Mouse (Mus musculus) liver, embryonic 16.5 days (tissue): ENCODE measurements around the gene Bcam. TPM values are rescaled to one million over a fixed set of nuclear protein-coding genes. Genes with fewer than 3 reads are reported as not detected.

Experiments
- ATAC-seq: fragments of 200-750 bp; cut with Nextera tagmentation; 2 replicates; pipeline ENCODE4 v1.8.0; 2017; ENCODE audit warnings: low read depth, mild to moderate bottlenecking, moderate number of reproducible peaks, moderate library complexity
- H3K27ac ChIP-seq: fragments of 300-500 bp; sonication (generic); 2 replicates; pipeline ENCODE4 v1.5.1; 2014; ENCODE audit warnings: mild to moderate bottlenecking, low read length
- H3K27me3 ChIP-seq: fragments of 300-500 bp; sonication (generic); 2 replicates; pipeline ENCODE4 v1.6.1; 2014; ENCODE audit warnings: low read depth, low read length, mixed read lengths; ENCODE audit not compliant: control insufficient read depth, insufficient read depth
- H3K36me3 ChIP-seq: fragments of 300-500 bp; sonication (generic); 2 replicates; pipeline ENCODE4 v1.6.1; 2014; ENCODE audit warnings: mild to moderate bottlenecking; ENCODE audit not compliant: control insufficient read depth, insufficient read depth
- H3K4me1 ChIP-seq: fragments of 300-500 bp; sonication (generic); 2 replicates; pipeline ENCODE4 v1.6.1; 2014; ENCODE audit warnings: low read depth, low read length, mixed read lengths; ENCODE audit not compliant: control insufficient read depth
- H3K4me2 ChIP-seq: fragments of 300-500 bp; sonication (generic); 2 replicates; pipeline ENCODE4 v1.6.1; 2014; ENCODE audit warnings: low read depth, low read length, mixed read lengths
- H3K4me3 ChIP-seq: fragments of 300-500 bp; sonication (generic); 2 replicates; pipeline ENCODE4 v1.5.1; 2014; ENCODE audit warnings: low read depth, mild to moderate bottlenecking, low read length
- H3K9ac ChIP-seq: fragments of 300-500 bp; sonication (generic); 2 replicates; pipeline ENCODE4 v1.6.1; 2014; ENCODE audit warnings: low read depth, low read length
- H3K9me3 ChIP-seq: fragments of 300-500 bp; sonication (generic); replicated peaks from 2 replicates; pipeline ENCODE4 v1.6.1; 2016; ENCODE audit warnings: low read length; ENCODE audit not compliant: control insufficient read depth
- WGBS: fragments of 180-500 bp; shearing (Covaris S2); extraction: QIAGEN DNeasy Blood & Tissue Kit; methylation state at CpG from one replicate; pipeline ENCODE4 v1.1.7; 2014; ENCODE audit not compliant: insufficient replicate concordance; 5-methylcytosine and 5-hydroxymethylcytosine counted together
- polyA plus RNA-seq: library from polyadenylated mRNA; unstranded; fragments of >200 nt; fragmentation: Nextera tagmentation; extraction: Ambion mirVana; gene quantifications from 2 replicates; pipeline ENCODE4 v1.2.1, GENCODE M21; 2015

Gene Bcam
- polyA plus RNA-seq, 1 experiment from 2014 or later, result 9.7 TPM

- no peaks in the 10 kb centered on the region for H3K9me3 ChIP-seq
- no peak for ATAC-seq
- H3K4me2 ChIP-seq, result no peak overlapping the region
- no peak overlapping the region for H3K4me3 ChIP-seq
- no peak overlapping the region for H3K9ac ChIP-seq
- H3K4me1 ChIP-seq, result peaks cover 35% of the 10 kb centered on the region
- no peak overlapping the region for H3K27ac ChIP-seq
- H3K27me3 ChIP-seq, result no peaks in the 10 kb centered on the region
- WGBS, result 46% methylated on average over 14 of the region's 14 CpGs
- H3K36me3 ChIP-seq, result no peaks in the 10 kb centered on the region
These were observed 26.0 kb downstream of the Bcam start for GRCm38 (mm10) chr7:19744590-19745385.

- ATAC-seq, result no peak
- no peaks in the 10 kb centered on the region for H3K9me3 ChIP-seq
- 54% methylated on average over 6 of the region's 6 CpGs for WGBS
- no peaks in the 10 kb centered on the region for H3K27me3 ChIP-seq
- H3K4me2 ChIP-seq, result no peak overlapping the region
- no peak overlapping the region for H3K9ac ChIP-seq
- no peaks in the 10 kb centered on the region for H3K36me3 ChIP-seq
- peaks cover 26% of the 10 kb centered on the region for H3K4me1 ChIP-seq
- H3K27ac ChIP-seq, result no peak overlapping the region
- H3K4me3 ChIP-seq, result no peak overlapping the region
These were observed 27.0 kb downstream of the Bcam start for GRCm38 (mm10) chr7:19743791-19744190.

- no peak for ATAC-seq
- Histone ChIP-seq H3K9me3 (no peaks in the 10 kb centered on the region), H3K9ac (no peak overlapping the region), H3K4me1 (peaks cover 14% of the 10 kb centered on the region), H3K4me2 (no peak overlapping the region), H3K36me3 (no peaks in the 10 kb centered on the region), H3K27me3 (no peaks in the 10 kb centered on the region), H3K4me3 (no peak overlapping the region), H3K27ac (no peak overlapping the region)
- 65% methylated on average over 5 of the region's 5 CpGs for WGBS
These were observed 28.3 kb downstream of the Bcam start for GRCm38 (mm10) chr7:19742468-19742867.

- ATAC-seq, result no peak
- Histone ChIP-seq H3K27ac (no peak overlapping the region), H3K4me1 (peaks cover 21% of the 10 kb centered on the region), H3K36me3 (no peaks in the 10 kb centered on the region), H3K9ac (no peak overlapping the region), H3K4me2 (no peak overlapping the region), H3K9me3 (no peaks in the 10 kb centered on the region), H3K4me3 (no peak overlapping the region), H3K27me3 (no peaks in the 10 kb centered on the region)
- WGBS, result 25% methylated on average over 8 of the region's 8 CpGs
These were observed 29.3 kb downstream of the Bcam start for GRCm38 (mm10) chr7:19741329-19742031.

GRCm38 (mm10) chr7:19740269-19740668 lies 30.5 kb downstream of the Bcam start:
- Histone ChIP-seq H3K9me3 (no peaks in the 10 kb centered on the region), H3K4me3 (no peak overlapping the region), H3K27ac (no peak overlapping the region), H3K9ac (no peak overlapping the region), H3K27me3 (no peaks in the 10 kb centered on the region), H3K4me2 (no peak overlapping the region), H3K4me1 (peaks cover 25% of the 10 kb centered on the region), H3K36me3 (no peaks in the 10 kb centered on the region)
- ATAC-seq, result no peak
- WGBS, result 59% methylated on average over 11 of the region's 11 CpGs

- Histone ChIP-seq H3K9ac (no peak overlapping the region), H3K4me1 (peaks cover 25% of the 10 kb centered on the region), H3K27me3 (no peaks in the 10 kb centered on the region), H3K36me3 (no peaks in the 10 kb centered on the region), H3K4me2 (no peak overlapping the region), H3K27ac (no peak overlapping the region), H3K9me3 (no peaks in the 10 kb centered on the region), H3K4me3 (no peak overlapping the region)
- ATAC-seq, result no peak
- WGBS, result 79% methylated on average over 3 of the region's 3 CpGs
These were observed 32.0 kb downstream of the Bcam start for GRCm38 (mm10) chr7:19738771-19739170.

- Histone ChIP-seq H3K4me1 (peaks cover 18% of the 10 kb centered on the region), H3K27me3 (no peaks in the 10 kb centered on the region), H3K9ac (peak overlapping the region; percentile 39), H3K27ac (peak overlapping the region; percentile 68), H3K4me3 (peak overlapping the region; percentile 13; the same call in 1 of the 2 replicates), H3K4me2 (peak overlapping the region; percentile 47), H3K9me3 (no peaks in the 10 kb centered on the region), H3K36me3 (no peaks in the 10 kb centered on the region)
- WGBS, result 19% methylated on average over 16 of the region's 16 CpGs
- ATAC-seq, result peak; percentile 86
These were observed 34.3 kb downstream of the Bcam start for GRCm38 (mm10) chr7:19736389-19737057.

- H3K27ac ChIP-seq, result no peak overlapping the region
- 78% methylated on average over 10 of the region's 10 CpGs for WGBS
- H3K27me3 ChIP-seq, result no peaks in the 10 kb centered on the region
- H3K9ac ChIP-seq, result no peak overlapping the region
- H3K4me3 ChIP-seq, result no peak overlapping the region
- H3K36me3 ChIP-seq, result no peaks in the 10 kb centered on the region
- ATAC-seq, result no peak
- no peaks in the 10 kb centered on the region for H3K9me3 ChIP-seq
- H3K4me2 ChIP-seq, result no peak overlapping the region
- H3K4me1 ChIP-seq, result peaks cover 17% of the 10 kb centered on the region
These were observed 36.6 kb downstream of the Bcam start for GRCm38 (mm10) chr7:19734178-19734666.
